Mouse (Mus musculus) ES-E14 (cell line): ENCODE data around the gene Fxr2. TPM values are rescaled to one million over a fixed set of nuclear protein-coding genes. Genes with fewer than 3 reads are reported as not detected.

ENCODE experiments used
- DNase-seq: peaks from one replicate; pipeline ENCODE4 v3.0.0-alpha.2; 2013; ENCODE audit warnings: low read depth, low spot score
- H3K27ac ChIP-seq: 2 replicates; pipeline ENCODE4 v1.5.1; 2012; ENCODE audit warnings: low read depth, mild to moderate bottlenecking, low read length, moderate library complexity, mixed read lengths; ENCODE audit not compliant: poor library complexity, insufficient read depth, severe bottlenecking
- H3K36me3 ChIP-seq: 2 replicates; pipeline ENCODE4 v1.6.1; 2012; ENCODE audit warnings: mild to moderate bottlenecking, low read length, moderate library complexity, mixed read lengths; ENCODE audit not compliant: control insufficient read depth, poor library complexity, insufficient read depth, severe bottlenecking
- H3K4me1 ChIP-seq, 2 experiments: fragments of 150-350 bp in 1 of 2; sonication (generic) in 1 of 2; 2 replicates each; pipeline ENCODE4 v1.6.1; 2012; ENCODE audit warnings: low read length in 2 of 2, mild to moderate bottlenecking in 1 of 2, mixed read lengths in 1 of 2; ENCODE audit not compliant: control insufficient read depth in 2 of 2, insufficient read depth in 2 of 2, poor library complexity in 1 of 2
- H3K4me3 ChIP-seq, 2 experiments: fragments of 150-350 bp in 1 of 2; sonication (generic) in 1 of 2; 2 replicates each; pipeline ENCODE4 v1.5.1; 2012; ENCODE audit warnings: low read length in 2 of 2, low read depth in 1 of 2, mild to moderate bottlenecking in 1 of 2, mixed read lengths in 1 of 2; ENCODE audit not compliant: insufficient read depth in 1 of 2, poor library complexity in 1 of 2, severe bottlenecking in 1 of 2
- H3K9ac ChIP-seq: 2 replicates; pipeline ENCODE4 v1.6.1; 2012; ENCODE audit warnings: low read depth, mild to moderate bottlenecking, low read length, mixed read lengths; ENCODE audit not compliant: poor library complexity, insufficient read depth, severe bottlenecking
- H3K9me3 ChIP-seq: fragments of 150-350 bp; sonication (generic); 2 replicates; pipeline ENCODE4 v1.6.1; 2012; ENCODE audit warnings: low read depth, mild to moderate bottlenecking, low read length; ENCODE audit not compliant: control insufficient read depth, insufficient read depth
- CHD2 ChIP-seq: IDR thresholded peaks from 2 replicates; pipeline ENCODE4 v1.6.1; 2014; ENCODE audit warnings: mild to moderate bottlenecking, low read depth, low read length, inconsistent platforms
- HCFC1 ChIP-seq: IDR thresholded peaks from 2 replicates; pipeline ENCODE4 v1.6.1; 2012; ENCODE audit warnings: low read length, inconsistent platforms, borderline replicate concordance; ENCODE audit not compliant: insufficient read depth
- MAFK ChIP-seq: IDR thresholded peaks from 2 replicates; pipeline ENCODE4 v1.6.1; 2014; ENCODE audit warnings: mild to moderate bottlenecking, low read depth, low read length, inconsistent platforms; ENCODE audit not compliant: insufficient read depth
- ZC3H11A ChIP-seq: IDR thresholded peaks from 2 replicates; pipeline ENCODE4 v1.6.1; 2012; ENCODE audit warnings: low read depth, mild to moderate bottlenecking, inconsistent platforms, low read length, borderline replicate concordance
- ZNF384 ChIP-seq: IDR thresholded peaks from 2 replicates; pipeline ENCODE4 v1.6.1; 2012; ENCODE audit warnings: low read depth, low read length, inconsistent platforms
- in situ Hi-C, 2 experiments: fragments of 600-800 bp; cut with MboI; formaldehyde crosslinking; loops; one replicate each; pipeline ENCODE4 v1.15.1; 2025; ENCODE audit warnings: low sequenced_read_pairs in 2 of 2, inconsistent platforms in 1 of 2; ENCODE audit not compliant: unreplicated experiment in 2 of 2
- total RNA-seq: library from RNA; depleted of rRNA; stranded (reverse); fragments of 300-350 nt; gene quantifications from 2 replicates; pipeline ENCODE4 v1.2.3, GENCODE M21; 2012

The Fxr2 gene
- total RNA-seq, 1 experiment, result 161 TPM

DNA sequence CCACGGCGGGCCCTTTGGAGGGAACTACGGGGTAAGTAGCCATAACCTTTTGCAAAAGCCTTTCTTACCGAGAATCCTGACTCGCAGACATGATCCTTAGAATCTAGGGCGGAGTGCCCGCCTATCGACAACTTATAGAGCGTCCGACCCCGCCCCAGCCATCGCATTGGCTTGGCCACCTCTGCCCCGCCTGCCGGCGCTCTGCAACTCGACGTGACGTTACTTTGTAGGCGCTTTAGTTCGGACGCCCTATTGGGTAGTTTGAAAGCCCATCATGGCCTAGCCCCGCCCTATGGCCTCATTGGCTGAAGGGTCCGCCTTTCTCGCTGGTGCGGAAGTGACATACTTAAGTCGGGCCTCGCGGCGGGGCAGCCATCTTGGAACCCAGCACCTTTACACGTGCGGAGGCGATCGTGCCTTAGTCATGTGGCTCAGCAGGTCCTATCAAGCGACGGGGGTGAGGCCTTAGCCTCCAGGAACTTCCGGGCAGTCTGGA is 39.5 kb downstream of the Fxr2 start, which contains the start of gene Eif4a1:
Gene Eif4a1 (minus strand): TSS at position 213 of the 496 bp plus-strand sequence.
- no peaks in the 10 kb centered on the region for H3K9me3 ChIP-seq
- TF ChIP-seq HCFC1, result peak; percentile 65
- TF ChIP-seq CHD2, result peak; percentile 93
- no peak for TF ChIP-seq ZNF384
- no peak for TF ChIP-seq ZC3H11A
- no peak for TF ChIP-seq MAFK
- peak within 1 kb of the TSS; percentile 99 for H3K9ac ChIP-seq
- peaks cover 66% of the 10 kb centered on the region for H3K36me3 ChIP-seq
- DNase-seq, result peak; percentile 100
- peak within 1 kb of the TSS; percentile 97 for H3K27ac ChIP-seq
- H3K4me3 ChIP-seq, result peak within 1 kb of the TSS; percentile 80 to 96
- in situ Hi-C loops, result no loop called here
- H3K4me1 ChIP-seq, result peaks cover 2% of the 10 kb centered on the region in 2 experiments; a peak in 2 of 4 replicates

DNA sequence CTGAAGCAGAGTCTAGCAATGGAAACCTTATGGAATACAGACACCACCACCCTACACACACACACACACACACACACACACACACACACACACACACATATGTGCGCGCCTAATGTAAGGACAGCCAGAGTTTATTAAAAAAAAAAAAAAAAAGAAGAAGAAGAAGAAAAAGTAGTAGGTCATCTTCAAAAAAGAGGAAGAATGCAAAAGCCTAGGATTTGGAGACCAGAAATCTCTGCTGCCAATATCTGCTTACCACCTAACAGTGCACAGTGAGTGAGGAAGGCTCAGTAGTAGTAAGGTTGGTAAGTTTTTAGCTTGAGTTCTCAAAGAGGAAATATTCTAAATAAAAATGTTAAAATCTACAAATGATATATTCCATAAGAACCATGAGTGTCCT is 46.4 kb downstream of the Fxr2 start:
- Histone ChIP-seq H3K9ac (peak overlapping the region; percentile 40; the same call in 1 of the 2 replicates), H3K4me1 (peaks cover 2 to 10% of the 10 kb centered on the region in 2 experiments), H3K36me3 (peaks cover 37% of the 10 kb centered on the region), H3K4me3 (peak overlapping the region; percentile 25 to 93; a peak in 2 of 4 replicates), H3K9me3 (no peaks in the 10 kb centered on the region), H3K27ac (no peak overlapping the region)
- in situ Hi-C loops, result no loop called here
- TF ChIP-seq MAFK, result no peak
- no peak for TF ChIP-seq CHD2
- TF ChIP-seq ZNF384, result no peak
- TF ChIP-seq HCFC1, result no peak
- TF ChIP-seq ZC3H11A, result no peak
- DNase-seq, result no peak

DNA sequence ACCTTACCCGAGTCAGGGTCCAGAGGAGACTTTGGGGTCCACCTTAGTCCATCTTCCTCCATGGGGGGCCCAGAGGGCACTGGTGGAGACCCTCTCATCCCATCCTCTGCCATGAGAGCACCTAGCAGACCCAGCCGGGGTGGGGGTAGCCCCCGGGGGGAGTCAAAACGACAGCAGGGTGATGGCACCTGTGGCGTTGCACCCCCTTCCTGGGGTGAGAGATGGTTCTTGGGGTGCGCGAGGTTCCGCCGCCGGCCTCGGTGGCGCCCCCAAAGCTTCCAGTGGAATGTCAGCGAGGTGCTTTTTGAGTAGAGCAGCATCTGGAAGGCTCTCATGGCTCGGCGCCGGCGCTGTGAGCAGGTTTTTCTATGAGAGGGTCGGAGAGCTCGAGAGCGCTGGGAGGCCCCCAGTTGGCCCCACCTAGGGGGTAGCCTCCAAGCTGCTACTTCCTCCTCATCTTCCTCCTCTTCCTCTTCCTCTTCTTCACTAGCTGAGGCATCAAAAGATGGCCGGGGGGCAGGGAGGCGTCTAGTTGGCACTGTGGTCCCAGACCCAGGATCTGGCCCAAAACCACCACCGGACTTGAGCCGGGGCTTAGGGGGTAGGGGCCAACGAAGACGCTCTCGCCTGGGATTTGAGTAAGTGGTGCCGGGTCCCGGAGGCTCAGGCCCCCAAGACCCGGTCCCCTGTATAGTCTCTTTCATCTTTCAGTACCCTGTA is 47.5 kb downstream of the Fxr2 start:
- Histone ChIP-seq H3K27ac (peak overlapping the region; percentile 52), H3K36me3 (peaks cover 32% of the 10 kb centered on the region), H3K4me1 (peaks cover 2 to 16% of the 10 kb centered on the region in 2 experiments), H3K9me3 (no peaks in the 10 kb centered on the region), H3K4me3 (peak overlapping the region; percentile 93 to 98), H3K9ac (peak overlapping the region; percentile 93)
- DNase-seq, result no peak
- TF ChIP-seq ZNF384 (no peak), CHD2 (no peak), ZC3H11A (no peak), HCFC1 (no peak), MAFK (no peak)
- in situ Hi-C loops, result no loop called here

DNA sequence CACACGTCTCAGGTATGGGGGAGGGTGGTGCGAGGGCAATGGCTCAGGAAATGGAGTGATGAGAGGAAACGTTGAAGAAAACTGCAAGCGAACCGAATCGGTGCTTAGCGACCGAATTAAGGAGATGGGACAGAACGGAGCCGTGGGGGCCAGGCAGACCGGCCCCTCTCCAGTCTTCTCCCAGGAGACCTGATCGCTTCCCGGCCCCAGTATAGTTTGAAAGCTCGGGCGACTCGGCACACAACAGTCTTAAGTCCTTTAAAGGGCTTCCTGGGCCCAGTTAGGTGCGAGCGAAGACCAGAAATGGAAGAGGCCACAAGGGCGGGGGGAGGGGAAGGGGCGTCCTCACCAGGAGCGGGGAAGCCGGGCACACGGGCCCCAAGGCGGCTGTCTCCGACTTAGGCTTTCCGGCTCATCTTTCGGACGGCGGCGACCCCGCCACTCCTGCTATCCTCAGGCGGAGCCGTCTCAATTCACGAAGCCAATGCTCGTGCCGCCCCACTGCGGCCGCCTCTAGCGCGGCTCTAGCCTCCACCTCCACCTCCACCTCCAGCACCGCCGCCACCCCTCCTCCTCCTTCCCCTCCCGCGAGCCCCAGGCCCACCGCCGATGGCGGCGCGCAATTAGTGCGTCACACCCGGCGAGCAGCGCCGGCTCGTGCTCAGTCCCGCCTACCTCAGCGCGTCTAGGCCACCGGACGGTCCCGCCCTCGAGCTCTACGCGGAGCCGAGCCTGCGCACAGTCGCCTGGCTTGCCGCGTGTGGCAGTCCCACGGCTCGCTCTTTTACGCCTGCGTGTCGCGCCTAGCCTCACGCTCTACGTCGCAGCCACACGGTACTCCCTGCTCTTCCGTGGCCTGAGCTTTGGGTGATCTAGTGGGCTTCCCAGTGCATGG is 48.8 kb downstream of the Fxr2 start, which contains the start of gene Senp3:
Gene Senp3 (minus strand): TSS at position 771 of the 895 bp plus-strand sequence.
- Histone ChIP-seq H3K4me3 (peak within 1 kb of the TSS; percentile 93 to 98), H3K9ac (peak within 1 kb of the TSS; percentile 93), H3K9me3 (no peaks in the 10 kb centered on the region), H3K4me1 (peaks cover 2 to 23% of the 10 kb centered on the region in 2 experiments), H3K36me3 (peaks cover 24% of the 10 kb centered on the region), H3K27ac (peak within 1 kb of the TSS; percentile 85)
- in situ Hi-C loops, result no loop called here
- TF ChIP-seq MAFK, result no peak
- TF ChIP-seq HCFC1, result peak; percentile 73
- no peak for TF ChIP-seq CHD2
- DNase-seq, result peak; percentile 93
